In the genomic region with DNA sequence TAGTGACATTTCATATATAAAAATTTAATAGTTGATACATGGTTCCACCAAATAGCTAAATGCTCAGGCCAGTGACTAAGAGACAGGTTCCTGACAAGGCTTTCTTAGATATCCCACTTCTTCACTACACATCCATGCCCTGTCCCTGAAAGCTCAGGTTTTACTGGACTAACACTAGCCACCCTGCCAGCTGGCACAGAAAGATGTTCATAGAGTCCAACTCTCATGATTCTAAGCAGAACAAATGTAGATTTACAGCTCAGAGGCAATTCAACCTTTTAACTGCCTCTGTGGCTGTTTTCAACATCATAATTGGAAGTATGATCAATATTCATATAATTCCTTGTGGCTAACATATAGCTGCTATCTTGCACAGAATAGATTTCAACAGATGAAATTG, we compare ENCODE assay signal across 19 mouse cellular contexts. TPM values are rescaled to one million over a fixed set of nuclear protein-coding genes. Genes with fewer than 3 reads are reported as not detected.
DNase-seq lines count a peak whose midpoint lies in the region; ATAC-seq lines count a peak whose summit lies in the region.
"Had no signal": no experiment of that assay in that cellular context is flagged by ENCODE, and none has a peak within 500 bp of the region (broad histone marks: within the 10 kb centered on the region; RNA-seq: fewer than 3 reads in every experiment).

No protein-coding gene starts in this region.

- DNase-seq in heart, adult 11 months = peak; percentile 39
- peak; percentile 8 to 35 for DNase-seq in kidney, postnatal 36 days
- no peak for DNase-seq in kidney, postnatal 14 days
- peak; percentile 10 for DNase-seq in adipocyte (ENCODE audit: low spot score)
- DNase-seq in fat pad, adult 2 months (ENCODE audit: extremely low read depth, low read depth, low spot score) = peak; percentile 57
- no peak for DNase-seq in adrenal gland, adult (ENCODE audit: inconsistent age in 2 of 2, low spot score in 1 of 2)
- DNase-seq: adrenal gland, postnatal 10 days; cerebellum, adult 11-12 months; forebrain, postnatal 0 days; gastrocnemius, postnatal 14 days; heart, postnatal 10 days; heart, postnatal 4 days had no signal

- ATAC-seq in heart, embryonic 11.5 days (replicated peaks; ENCODE audit: insufficient number of reproducible peaks, low FRiP score, low TSS enrichment) = no peak
- ATAC-seq: forebrain, embryonic 13.5 days; forebrain, postnatal 0 days; hindbrain, embryonic 16.5 days; inflammation-experienced regulatory T-cells, adult 6 months had no signal

- no peaks in the 10 kb centered on the region for H3K9me3 ChIP-seq in heart, embryonic 11.5 days (replicated peaks; ENCODE audit: control insufficient read depth, low read length)
- H3K9me3 ChIP-seq: hindbrain, embryonic 12.5 days had no signal

- H3K4me2 ChIP-seq in heart, embryonic 11.5 days = no peak overlapping the region
- H3K4me2 ChIP-seq: embryonic facial prominence, embryonic 13.5 days; forebrain, embryonic 13.5 days; hindbrain, embryonic 12.5 days had no signal

- no peaks in the 10 kb centered on the region for H3K36me3 ChIP-seq in heart, embryonic 11.5 days (ENCODE audit: control insufficient read depth, insufficient read depth, low read length)
- H3K36me3 ChIP-seq: embryonic facial prominence, embryonic 13.5 days; hindbrain, embryonic 12.5 days had no signal

- H3K4me3 ChIP-seq in heart, embryonic 11.5 days (ENCODE audit: low read depth, low read length) = no peak overlapping the region
- H3K4me3 ChIP-seq: embryonic facial prominence, embryonic 13.5 days; forebrain, embryonic 13.5 days; hindbrain, embryonic 12.5 days had no signal

- no peaks in the 10 kb centered on the region for H3K4me1 ChIP-seq in heart, embryonic 11.5 days (ENCODE audit: control insufficient read depth, insufficient read depth, low read length)
- H3K4me1 ChIP-seq: embryonic facial prominence, embryonic 13.5 days; forebrain, embryonic 13.5 days; hindbrain, embryonic 12.5 days had no signal

- no peak overlapping the region for H3K9ac ChIP-seq in heart, embryonic 11.5 days (ENCODE audit: low read depth, low read length)
- H3K9ac ChIP-seq: embryonic facial prominence, embryonic 13.5 days; forebrain, embryonic 13.5 days; forebrain, postnatal 0 days; hindbrain, embryonic 12.5 days had no signal

- H3K27me3 ChIP-seq in heart, embryonic 11.5 days (ENCODE audit: control insufficient read depth, insufficient read depth, low read length) = no peaks in the 10 kb centered on the region
- H3K27me3 ChIP-seq: embryonic facial prominence, embryonic 13.5 days; forebrain, embryonic 13.5 days; hindbrain, embryonic 12.5 days had no signal

- no peak overlapping the region for H3K27ac ChIP-seq in heart, embryonic 11.5 days (ENCODE audit: low read depth, low read length)
- H3K27ac ChIP-seq: embryonic facial prominence, embryonic 13.5 days; forebrain, embryonic 13.5 days; hindbrain, embryonic 12.5 days had no signal

RNA-seq across cellular contexts. Expression of a gene that starts 47.5 kb away (rescaled TPM):
- polyA plus RNA-seq in heart, embryonic 11.5 days (2014; fragmentation: Nextera tagmentation; extraction: Ambion mirVana) = 0.13 and 0.16 TPM in 2 replicates
- polyA plus RNA-seq: forebrain, embryonic 13.5 days; heart, embryonic 14.5 days had no signal

Comparison
In these comparisons a context has a peak if more than half of its experiments do, and no peak if none do; other contexts are left out.
1. DNase-seq: peak in heart, adult 11 months (single experiment), kidney, postnatal 36 days (2 of 2), adipocyte (single experiment) and fat pad, adult 2 months (single experiment); none in kidney, postnatal 14 days (single experiment) and adrenal gland, adult (0 of 2).